Mouse (Mus musculus) ES-Bruce4 (cell line): Measurements from ENCODE around the gene Ppp4r3a.

ENCODE experiments used
- CTCF ChIP-seq: IDR thresholded peaks from one replicate; pipeline ENCODE4 v1.8.1; 2011; ENCODE audit warnings: low read depth, low read length
- EP300 ChIP-seq: IDR thresholded peaks from 2 replicates; pipeline ENCODE4 v1.6.1; 2011; ENCODE audit warnings: low read depth, low read length; ENCODE audit not compliant: insufficient read depth

GRCm38 (mm10) chr12:101082296-101083075 is 1.0 kb downstream of the Ppp4r3a start:
- TF ChIP-seq CTCF (no peak), EP300 (no peak)
